Mouse (Mus musculus) embryonic facial prominence, embryonic 11.5 days (tissue): ENCODE data around the gene Spon1. TPM values are rescaled to one million over a fixed set of nuclear protein-coding genes. Genes with fewer than 3 reads are reported as not detected.

Source experiments
- ATAC-seq: fragments of 200-750 bp; cut with Nextera tagmentation; replicated peaks from 2 replicates; pipeline ENCODE4 v1.8.0; 2017; ENCODE audit warnings: low read depth; ENCODE audit not compliant: insufficient number of reproducible peaks, low FRiP score, low TSS enrichment
- DNase-seq: peaks from one replicate; pipeline ENCODE4 v3.0.0-alpha.2; 2015; ENCODE audit warnings: low spot score
- H3K27ac ChIP-seq: fragments of 300-500 bp; sonication (generic); replicated peaks from 2 replicates; pipeline ENCODE4 v1.5.1; 2014; ENCODE audit warnings: mild to moderate bottlenecking, low read depth, low read length, control low read depth
- H3K27me3 ChIP-seq: fragments of 300-500 bp; sonication (generic); 2 replicates; pipeline ENCODE4 v1.6.1; 2014; ENCODE audit warnings: mild to moderate bottlenecking, low read length, moderate library complexity, mixed read lengths; ENCODE audit not compliant: control insufficient read depth, insufficient read depth
- H3K36me3 ChIP-seq: fragments of 300-500 bp; sonication (generic); replicated peaks from 2 replicates; pipeline ENCODE4 v1.6.1; 2014; ENCODE audit warnings: low read depth, mild to moderate bottlenecking, low read length, moderate library complexity, mixed read lengths; ENCODE audit not compliant: control insufficient read depth, insufficient read depth
- H3K4me1 ChIP-seq: fragments of 300-500 bp; sonication (generic); 2 replicates; pipeline ENCODE4 v1.6.1; 2014; ENCODE audit warnings: low read length, mixed read lengths; ENCODE audit not compliant: control insufficient read depth, insufficient read depth
- H3K4me2 ChIP-seq: fragments of 300-500 bp; sonication (generic); 2 replicates; pipeline ENCODE4 v1.6.1; 2014; ENCODE audit warnings: low read depth, mild to moderate bottlenecking, control low read depth, low read length, moderate library complexity
- H3K4me3 ChIP-seq: fragments of 300-500 bp; sonication (generic); 2 replicates; pipeline ENCODE4 v1.5.1; 2014; ENCODE audit warnings: low read depth, low read length, control low read depth
- H3K9ac ChIP-seq: fragments of 300-500 bp; sonication (generic); replicated peaks from 2 replicates; pipeline ENCODE4 v1.6.1; 2014; ENCODE audit warnings: mild to moderate bottlenecking, control low read depth, low read length
- H3K9me3 ChIP-seq: fragments of 300-500 bp; sonication (generic); replicated peaks from 2 replicates; pipeline ENCODE4 v1.6.1; 2016; ENCODE audit warnings: mild to moderate bottlenecking, low read length, inconsistent platforms, mixed read lengths; ENCODE audit not compliant: control insufficient read depth
- WGBS: fragments of 180-500 bp; shearing (Covaris S2); extraction: QIAGEN DNeasy Blood & Tissue Kit; methylation state at CpG from one replicate; pipeline ENCODE4 v1.1.7; 2014; 5-methylcytosine and 5-hydroxymethylcytosine counted together
- polyA plus RNA-seq: library from polyadenylated mRNA; unstranded; fragments of >200 nt; fragmentation: Nextera tagmentation; extraction: Ambion mirVana; gene quantifications from 2 replicates; pipeline ENCODE4 v1.2.1, GENCODE M21; 2014

Spon1 gene
- polyA plus RNA-seq, 1 experiment from 2014 or later = 25.1 TPM

- no peak for ATAC-seq
- Histone ChIP-seq H3K27me3 (no peaks in the 10 kb centered on the region), H3K4me3 (no peak overlapping the region), H3K36me3 (no peaks in the 10 kb centered on the region), H3K4me1 (no peaks in the 10 kb centered on the region), H3K9me3 (no peaks in the 10 kb centered on the region), H3K27ac (no peak overlapping the region), H3K4me2 (no peak overlapping the region), H3K9ac (no peak overlapping the region)
- 37% methylated on average over 2 of the region's 2 CpGs for WGBS
- DNase-seq = no peak
These were observed 62.3 kb downstream of the Spon1 start for GRCm38 (mm10) chr7:113828122-113828571.

GRCm38 (mm10) chr7:113828576-113828975, 62.8 kb downstream of the Spon1 start:
- H3K27me3 ChIP-seq = no peaks in the 10 kb centered on the region
- no peaks in the 10 kb centered on the region for H3K9me3 ChIP-seq
- WGBS = 62% methylated on average over 2 of the region's 2 CpGs
- H3K9ac ChIP-seq = no peak overlapping the region
- no peak overlapping the region for H3K4me2 ChIP-seq
- DNase-seq (no peak), ATAC-seq (no peak)
- no peak overlapping the region for H3K27ac ChIP-seq
- no peaks in the 10 kb centered on the region for H3K36me3 ChIP-seq
- H3K4me3 ChIP-seq = no peak overlapping the region
- no peaks in the 10 kb centered on the region for H3K4me1 ChIP-seq

GRCm38 (mm10) chr7:113837151-113837550, 71.4 kb downstream of the Spon1 start:
- Histone ChIP-seq H3K4me3 (no peak overlapping the region), H3K27ac (no peak overlapping the region), H3K27me3 (no peaks in the 10 kb centered on the region), H3K4me2 (no peak overlapping the region), H3K4me1 (no peaks in the 10 kb centered on the region), H3K9me3 (no peaks in the 10 kb centered on the region), H3K9ac (no peak overlapping the region), H3K36me3 (no peaks in the 10 kb centered on the region)
- WGBS = 86% methylated on average over 4 of the region's 4 CpGs
- DNase-seq (no peak), ATAC-seq (no peak)

GRCm38 (mm10) chr7:113839431-113839830, 73.6 kb downstream of the Spon1 start:
- H3K9me3 ChIP-seq = no peaks in the 10 kb centered on the region
- no peak overlapping the region for H3K4me3 ChIP-seq
- H3K36me3 ChIP-seq = no peaks in the 10 kb centered on the region
- H3K9ac ChIP-seq = no peak overlapping the region
- ATAC-seq (no peak), DNase-seq (no peak)
- no peak overlapping the region for H3K4me2 ChIP-seq
- no peak overlapping the region for H3K27ac ChIP-seq
- no peaks in the 10 kb centered on the region for H3K4me1 ChIP-seq
- 83% methylated on average over 8 of the region's 8 CpGs for WGBS
- no peaks in the 10 kb centered on the region for H3K27me3 ChIP-seq

GRCm38 (mm10) chr7:113841521-113841920, 75.7 kb downstream of the Spon1 start:
- DNase-seq = no peak
- WGBS = 90% methylated on average over 2 of the region's 2 CpGs
- Histone ChIP-seq H3K4me1 (no peaks in the 10 kb centered on the region), H3K27me3 (no peaks in the 10 kb centered on the region), H3K4me2 (no peak overlapping the region), H3K9me3 (no peaks in the 10 kb centered on the region), H3K4me3 (no peak overlapping the region), H3K36me3 (no peaks in the 10 kb centered on the region), H3K9ac (no peak overlapping the region), H3K27ac (no peak overlapping the region)
- no peak for ATAC-seq

GRCm38 (mm10) chr7:113843150-113843549, 77.4 kb downstream of the Spon1 start:
- Histone ChIP-seq H3K4me1 (no peaks in the 10 kb centered on the region), H3K4me3 (no peak overlapping the region), H3K36me3 (no peaks in the 10 kb centered on the region), H3K4me2 (no peak overlapping the region), H3K27ac (no peak overlapping the region), H3K9me3 (no peaks in the 10 kb centered on the region), H3K27me3 (no peaks in the 10 kb centered on the region), H3K9ac (no peak overlapping the region)
- DNase-seq = no peak
- WGBS = 78% methylated on average over 2 of the region's 2 CpGs
- no peak for ATAC-seq

GRCm38 (mm10) chr7:113845191-113845590, 79.4 kb downstream of the Spon1 start:
- Histone ChIP-seq H3K9me3 (no peaks in the 10 kb centered on the region), H3K36me3 (no peaks in the 10 kb centered on the region), H3K4me3 (no peak overlapping the region), H3K27ac (no peak overlapping the region), H3K9ac (no peak overlapping the region), H3K4me2 (no peak overlapping the region), H3K27me3 (no peaks in the 10 kb centered on the region), H3K4me1 (no peaks in the 10 kb centered on the region)
- WGBS = 69% methylated on average over 5 of the region's 5 CpGs
- no peak for DNase-seq
- no peak for ATAC-seq

- Histone ChIP-seq H3K4me3 (no peak overlapping the region), H3K9ac (no peak overlapping the region), H3K27me3 (no peaks in the 10 kb centered on the region), H3K27ac (no peak overlapping the region), H3K36me3 (no peaks in the 10 kb centered on the region), H3K4me2 (no peak overlapping the region), H3K4me1 (no peaks in the 10 kb centered on the region), H3K9me3 (no peaks in the 10 kb centered on the region)
- DNase-seq (no peak), ATAC-seq (no peak)
- WGBS = 50% methylated on average over 3 of the region's 3 CpGs
These were observed 80.8 kb downstream of the Spon1 start for GRCm38 (mm10) chr7:113846553-113846952.
